Mouse (Mus musculus) testis, adult 10 weeks (tissue): ENCODE measurements around the gene Rere. TPM values are rescaled to one million over a fixed set of nuclear protein-coding genes. Genes with fewer than 3 reads are reported as not detected.

ENCODE experiments used
- polyA plus RNA-seq: library from polyadenylated mRNA; stranded (reverse); fragments of 350-450 nt; fragmentation: Illumina TruSeq; extraction: RNeasy Lipid Tissue Mini Kit (QIAGEN cat#74804); gene quantifications from one replicate; pipeline ENCODE4 v1.2.3, GENCODE M21; 2014; ENCODE audit warnings: low read depth, low replicate concordance

Gene Rere
- 13.1 TPM for polyA plus RNA-seq

GRCm38 (mm10) chr4:150281018-150281761, at the start of gene Rere:
Gene Rere (plus strand): TSS chr4:150281646.

GRCm38 (mm10) chr4:150236521-150237481, 44.6 kb upstream of the Rere start, which contains the start of gene Eno1:
Gene Eno1 (plus strand): TSS chr4:150236721.

GRCm38 (mm10) chr4:150651390-150652277, 370.2 kb downstream of the Rere start, which contains the start of gene Slc45a1:
Gene Slc45a1 (minus strand): TSS chr4:150652174.

Other genes starting within 250 kb of the Rere start
- 0.69 TPM for gene Gpr157, start 194.3 kb upstream of the Rere start, polyA plus RNA-seq
- gene Slc2a5, start 162.4 kb upstream of the Rere start, polyA plus RNA-seq, result 117 TPM
- gene Slc2a7, start 132.7 kb upstream of the Rere start, polyA plus RNA-seq, result not detected
- gene Car6, start 80.3 kb upstream of the Rere start, polyA plus RNA-seq, result not detected
- gene Eno1, start 44.9 kb upstream of the Rere start, polyA plus RNA-seq, result 126 TPM